Mouse (Mus musculus): ENCODE measurements around the gene Tomm40l. TPM values are rescaled to one million over a fixed set of nuclear protein-coding genes. Genes with fewer than 3 reads are reported as not detected.

Gene Tomm40l
- total and polyA plus RNA-seq, 3 experiments, result 9.7 to 31.9 (median 26.4) TPM

DNA sequence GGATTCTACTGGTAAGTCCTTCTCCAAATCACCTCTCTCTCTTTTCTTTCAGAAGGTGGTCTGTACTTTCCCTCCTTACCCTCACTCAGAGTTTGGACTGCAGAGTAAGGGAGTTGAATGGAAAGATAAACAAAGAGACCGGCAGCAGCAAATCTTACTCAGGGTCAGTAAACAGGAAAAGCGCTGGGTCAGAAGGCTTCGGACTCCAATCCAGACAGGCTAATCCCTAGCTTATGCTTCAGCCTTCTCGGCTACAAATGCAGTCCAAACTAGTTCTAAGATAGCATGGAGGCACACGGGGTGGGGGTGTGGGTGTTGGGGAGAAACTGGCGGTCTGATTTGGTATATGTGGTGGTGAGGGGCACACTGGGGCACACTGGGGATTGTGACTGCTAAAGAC, 15.1 kb upstream of the Tomm40l start:
- H3K9me3 ChIP-seq (replicated peaks), result no peaks in the 10 kb centered on the region
- H3K27me3 ChIP-seq (ENCODE audit: insufficient read depth, low read length), result no peaks in the 10 kb centered on the region
- no peak overlapping the region for H3K4me3 ChIP-seq (ENCODE audit: low read depth, low read length)
- DNase-seq (ENCODE audit: low spot score) (no peak), ATAC-seq (ENCODE audit: extremely low read depth, insufficient number of reproducible peaks, low FRiP score, poor library complexity, severe bottlenecking) (no peak)
- H3K36me3 ChIP-seq (replicated peaks), result peaks cover 90% of the 10 kb centered on the region
- peaks cover 12% of the 10 kb centered on the region for H3K4me1 ChIP-seq (ENCODE audit: insufficient read depth, low read depth, low read length)
- TF ChIP-seq TAL1 (conservative IDR thresholded peaks at IDR 0.05; ENCODE audit: low read depth, low read length) (no peak), POLR2AphosphoS5 (IDR thresholded peaks at IDR 0.05; ENCODE audit: insufficient replicate concordance, low read depth, low read length) (no peak), CTCF (IDR thresholded peaks at IDR 0.05; ENCODE audit: low read depth, low read length) (no peak), GATA1 (IDR thresholded peaks at IDR 0.05; ENCODE audit: borderline replicate concordance, low read length) (no peak), GATA2 (IDR thresholded peaks at IDR 0.05; ENCODE audit: borderline replicate concordance, low read depth, low read length) (no peak)

DNA sequence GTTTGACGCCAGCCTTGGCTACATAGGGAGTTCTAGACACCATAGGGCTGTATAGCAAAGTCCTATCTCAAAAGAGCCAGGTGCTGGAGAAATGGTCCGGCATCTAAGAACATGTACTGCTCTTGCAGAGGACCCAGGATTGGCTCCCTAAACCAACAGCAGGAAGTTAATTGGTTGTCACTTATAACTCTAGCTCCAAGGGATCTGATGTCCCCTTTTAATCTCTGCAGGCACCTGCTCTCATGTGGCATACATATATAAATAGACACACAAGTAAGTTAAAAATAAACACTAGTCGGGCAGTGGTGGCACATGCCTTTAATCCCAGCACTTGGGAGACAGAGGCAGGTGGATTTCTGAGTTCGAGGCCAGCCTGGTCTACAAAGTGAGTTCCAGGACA, 13.5 kb upstream of the Tomm40l start:
- Histone ChIP-seq H3K9me3 (replicated peaks) (no peaks in the 10 kb centered on the region), H3K36me3 (replicated peaks) (peaks cover 75% of the 10 kb centered on the region), H3K4me3 (ENCODE audit: low read depth, low read length) (no peak overlapping the region), H3K4me1 (ENCODE audit: insufficient read depth, low read depth, low read length) (peaks cover 20% of the 10 kb centered on the region), H3K27me3 (ENCODE audit: insufficient read depth, low read length) (no peaks in the 10 kb centered on the region)
- DNase-seq (ENCODE audit: low spot score), result no peak
- no peak for ATAC-seq (ENCODE audit: extremely low read depth, insufficient number of reproducible peaks, low FRiP score, poor library complexity, severe bottlenecking)
- no peak for TF ChIP-seq TAL1 (conservative IDR thresholded peaks at IDR 0.05; ENCODE audit: low read depth, low read length)
- TF ChIP-seq GATA2 (IDR thresholded peaks at IDR 0.05; ENCODE audit: borderline replicate concordance, low read depth, low read length), result no peak
- TF ChIP-seq POLR2AphosphoS5 (IDR thresholded peaks at IDR 0.05; ENCODE audit: insufficient replicate concordance, low read depth, low read length), result no peak
- no peak for TF ChIP-seq CTCF (IDR thresholded peaks at IDR 0.05; ENCODE audit: low read depth, low read length)
- TF ChIP-seq GATA1 (IDR thresholded peaks at IDR 0.05; ENCODE audit: borderline replicate concordance, low read length), result no peak

DNA sequence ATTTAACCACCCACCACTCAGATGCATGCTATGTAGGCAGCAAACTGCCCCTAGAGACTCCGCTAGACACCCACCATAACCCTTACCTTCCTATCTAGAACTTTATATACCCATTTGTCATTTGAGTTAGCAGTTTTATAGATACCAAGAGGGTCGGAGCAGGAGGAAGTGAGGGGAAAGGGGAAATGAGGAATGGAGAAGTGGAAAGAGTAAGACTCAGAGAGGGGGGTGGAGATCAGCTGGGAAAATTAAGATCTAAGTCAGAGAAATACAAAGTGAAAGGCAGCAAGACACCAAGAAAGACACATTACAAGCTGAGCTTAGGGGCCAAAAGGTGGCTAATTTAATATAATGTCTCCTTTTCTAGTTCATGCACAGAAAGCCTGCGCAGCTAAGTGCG, 12.2 kb upstream of the Tomm40l start:
- H3K27me3 ChIP-seq (ENCODE audit: insufficient read depth, low read length), result no peaks in the 10 kb centered on the region
- no peak overlapping the region for H3K4me3 ChIP-seq (ENCODE audit: low read depth, low read length)
- ATAC-seq (ENCODE audit: extremely low read depth, insufficient number of reproducible peaks, low FRiP score, poor library complexity, severe bottlenecking), result no peak
- H3K36me3 ChIP-seq (replicated peaks), result peaks cover 64% of the 10 kb centered on the region
- DNase-seq (ENCODE audit: low spot score), result no peak
- no peak for TF ChIP-seq GATA2 (IDR thresholded peaks at IDR 0.05; ENCODE audit: borderline replicate concordance, low read depth, low read length)
- TF ChIP-seq POLR2AphosphoS5 (IDR thresholded peaks at IDR 0.05; ENCODE audit: insufficient replicate concordance, low read depth, low read length), result no peak
- no peak for TF ChIP-seq GATA1 (IDR thresholded peaks at IDR 0.05; ENCODE audit: borderline replicate concordance, low read length)
- TF ChIP-seq TAL1 (conservative IDR thresholded peaks at IDR 0.05; ENCODE audit: low read depth, low read length), result no peak
- no peak for TF ChIP-seq CTCF (IDR thresholded peaks at IDR 0.05; ENCODE audit: low read depth, low read length)
- H3K9me3 ChIP-seq (replicated peaks), result no peaks in the 10 kb centered on the region
- peaks cover 20% of the 10 kb centered on the region for H3K4me1 ChIP-seq (ENCODE audit: insufficient read depth, low read depth, low read length)

DNA sequence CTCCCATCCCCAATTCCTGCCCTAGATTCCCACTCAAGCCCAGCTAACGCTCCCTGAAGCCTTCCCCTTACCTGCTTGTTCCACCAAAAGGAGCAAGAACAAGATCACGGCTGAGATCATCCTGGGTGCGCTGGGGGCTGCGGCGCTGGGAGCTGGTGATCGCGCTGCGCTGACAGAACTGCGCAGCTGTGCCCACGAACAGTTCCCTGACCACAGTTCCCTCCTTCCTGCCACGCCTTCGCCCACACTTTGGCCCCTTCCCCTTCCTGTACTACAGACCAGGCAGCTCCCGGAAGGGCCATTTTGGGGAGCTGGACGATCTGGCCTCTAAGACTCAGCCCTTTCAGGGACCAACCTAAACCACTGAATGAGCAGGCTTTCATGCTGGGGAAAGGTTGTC, 11.8 kb upstream of the Tomm40l start, which contains the start of gene Fcer1g:
Gene Fcer1g, minus strand, starts transcription at position 240 of the 400 bp plus-strand sequence.
- Histone ChIP-seq H3K36me3 (replicated peaks) (peaks cover 62% of the 10 kb centered on the region), H3K4me3 (ENCODE audit: low read depth, low read length) (no peak within 1 kb of the TSS; the same call in 1 of the 2 replicates), H3K4me1 (ENCODE audit: insufficient read depth, low read depth, low read length) (peaks cover 20% of the 10 kb centered on the region), H3K27me3 (ENCODE audit: insufficient read depth, low read length) (peaks cover 3% of the 10 kb centered on the region; the same call in 1 of the 2 replicates), H3K9me3 (replicated peaks) (no peaks in the 10 kb centered on the region)
- DNase-seq (ENCODE audit: low spot score) (no peak), ATAC-seq (ENCODE audit: extremely low read depth, insufficient number of reproducible peaks, low FRiP score, poor library complexity, severe bottlenecking) (no peak)
- TF ChIP-seq TAL1 (conservative IDR thresholded peaks at IDR 0.05; ENCODE audit: low read depth, low read length), result no peak
- no peak for TF ChIP-seq GATA1 (IDR thresholded peaks at IDR 0.05; ENCODE audit: borderline replicate concordance, low read length)
- TF ChIP-seq POLR2AphosphoS5 (IDR thresholded peaks at IDR 0.05; ENCODE audit: insufficient replicate concordance, low read depth, low read length), result no peak
- no peak for TF ChIP-seq GATA2 (IDR thresholded peaks at IDR 0.05; ENCODE audit: borderline replicate concordance, low read depth, low read length)
- TF ChIP-seq CTCF (IDR thresholded peaks at IDR 0.05; ENCODE audit: low read depth, low read length), result no peak

DNA sequence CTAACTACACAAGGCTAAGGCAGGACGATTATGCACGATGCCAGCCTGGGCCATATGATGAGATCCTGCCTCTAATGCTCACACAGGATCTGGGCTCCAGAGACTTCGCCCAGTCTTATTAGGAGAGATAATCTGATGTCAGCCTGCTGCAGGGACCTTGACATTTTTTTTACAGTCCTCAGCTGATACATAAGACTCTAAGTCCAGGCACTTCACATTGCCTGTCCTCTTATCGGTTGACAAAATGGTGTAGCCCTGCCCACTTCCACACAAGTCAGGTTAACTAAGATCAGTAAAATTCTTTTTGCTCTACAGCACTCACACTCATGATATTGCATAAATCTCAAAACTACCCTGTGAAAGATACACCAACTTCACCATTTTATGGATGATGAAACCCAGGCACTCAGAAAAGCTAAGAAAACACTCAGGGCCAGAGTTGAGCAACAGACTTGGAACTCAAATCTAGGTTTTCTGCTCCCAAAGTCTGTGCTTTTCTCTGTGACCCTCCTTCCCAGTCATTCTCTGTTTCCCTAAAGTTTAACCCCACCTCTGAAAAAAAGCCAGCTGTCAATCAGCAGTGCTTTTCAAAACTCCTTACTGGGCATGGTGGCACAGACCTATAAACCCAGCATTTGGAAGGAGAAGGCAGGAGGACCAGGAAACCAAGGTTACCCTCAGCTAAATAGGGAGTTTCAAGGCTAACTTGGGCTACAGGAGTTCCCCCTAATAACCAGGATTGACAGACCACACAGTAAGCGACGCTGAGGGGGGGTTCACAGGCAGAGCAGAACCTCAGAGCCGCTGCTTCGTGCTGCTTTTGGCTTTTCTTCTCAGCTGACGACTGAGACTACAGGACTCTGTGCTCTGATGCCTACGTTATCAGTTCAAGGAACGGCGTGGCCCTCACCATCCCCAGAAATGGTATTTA, 10.8 kb upstream of the Tomm40l start:
- Histone ChIP-seq H3K36me3 (replicated peaks) (peaks cover 51% of the 10 kb centered on the region), H3K4me3 (ENCODE audit: low read depth, low read length) (no peak overlapping the region), H3K4me1 (ENCODE audit: insufficient read depth, low read depth, low read length) (peaks cover 20% of the 10 kb centered on the region), H3K9me3 (replicated peaks) (no peaks in the 10 kb centered on the region), H3K27me3 (ENCODE audit: insufficient read depth, low read length) (peaks cover 3% of the 10 kb centered on the region; the same call in 1 of the 2 replicates)
- ATAC-seq (ENCODE audit: extremely low read depth, insufficient number of reproducible peaks, low FRiP score, poor library complexity, severe bottlenecking) (no peak), DNase-seq (ENCODE audit: low spot score) (no peak)
- no peak for TF ChIP-seq CTCF (IDR thresholded peaks at IDR 0.05; ENCODE audit: low read depth, low read length)
- no peak for TF ChIP-seq GATA1 (IDR thresholded peaks at IDR 0.05; ENCODE audit: borderline replicate concordance, low read length)
- no peak for TF ChIP-seq TAL1 (conservative IDR thresholded peaks at IDR 0.05; ENCODE audit: low read depth, low read length)
- TF ChIP-seq GATA2 (IDR thresholded peaks at IDR 0.05; ENCODE audit: borderline replicate concordance, low read depth, low read length), result no peak
- no peak for TF ChIP-seq POLR2AphosphoS5 (IDR thresholded peaks at IDR 0.05; ENCODE audit: insufficient replicate concordance, low read depth, low read length)

DNA sequence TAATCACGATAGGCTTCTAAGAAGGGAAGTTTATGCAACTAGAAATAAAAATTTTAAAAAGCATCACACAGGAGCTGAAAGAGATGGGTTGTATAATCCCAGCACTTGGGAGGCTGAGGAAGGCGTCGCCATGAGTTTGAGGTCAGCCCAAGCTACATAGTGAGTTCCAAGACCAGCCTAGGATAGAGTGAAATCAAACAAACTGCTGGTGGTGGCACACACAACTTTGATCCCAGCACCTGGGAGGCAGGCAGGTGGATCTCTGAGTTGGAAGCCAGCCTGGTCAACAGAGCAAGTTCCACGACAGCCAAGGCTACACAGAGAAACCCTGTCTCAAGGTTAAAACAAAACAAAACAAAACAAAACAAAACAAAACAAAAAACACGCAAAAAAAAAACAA, 10.0 kb upstream of the Tomm40l start:
- TF ChIP-seq TAL1 (conservative IDR thresholded peaks at IDR 0.05; ENCODE audit: low read depth, low read length) (no peak), CTCF (IDR thresholded peaks at IDR 0.05; ENCODE audit: low read depth, low read length) (no peak), GATA1 (IDR thresholded peaks at IDR 0.05; ENCODE audit: borderline replicate concordance, low read length) (no peak), POLR2AphosphoS5 (IDR thresholded peaks at IDR 0.05; ENCODE audit: insufficient replicate concordance, low read depth, low read length) (no peak), GATA2 (IDR thresholded peaks at IDR 0.05; ENCODE audit: borderline replicate concordance, low read depth, low read length) (no peak)
- no peak overlapping the region for H3K4me3 ChIP-seq (ENCODE audit: low read depth, low read length)
- H3K9me3 ChIP-seq (replicated peaks), result no peaks in the 10 kb centered on the region
- peaks cover 20% of the 10 kb centered on the region for H3K4me1 ChIP-seq (ENCODE audit: insufficient read depth, low read depth, low read length)
- H3K36me3 ChIP-seq (replicated peaks), result peaks cover 44% of the 10 kb centered on the region
- DNase-seq (ENCODE audit: low spot score) (no peak), ATAC-seq (ENCODE audit: extremely low read depth, insufficient number of reproducible peaks, low FRiP score, poor library complexity, severe bottlenecking) (no peak)
- peaks cover 3% of the 10 kb centered on the region; the same call in 1 of the 2 replicates for H3K27me3 ChIP-seq (ENCODE audit: insufficient read depth, low read length)
